ENCODE assay signal across 17 mouse cellular contexts in genomic region chr4:95590878-95591277, GRCm38 (mm10).
"Had no signal": no experiment of that assay in that cellular context is flagged by ENCODE, and none has a peak within 500 bp of the region (broad histone marks: within the 10 kb centered on the region; RNA-seq: fewer than 3 reads in every experiment).

No protein-coding gene starts in this region.

- H3K27ac ChIP-seq: liver, embryonic 14.5 days; midbrain, embryonic 10.5 days; midbrain, embryonic 12.5 days; neural tube, embryonic 13.5 days; neural tube, embryonic 15.5 days had no signal

- H3K36me3 ChIP-seq: midbrain, embryonic 10.5 days; midbrain, embryonic 12.5 days; neural tube, embryonic 13.5 days; neural tube, embryonic 15.5 days had no signal

- H3K9me3 ChIP-seq: midbrain, embryonic 10.5 days; midbrain, embryonic 12.5 days; neural tube, embryonic 13.5 days; neural tube, embryonic 15.5 days had no signal

- H3K4me1 ChIP-seq: midbrain, embryonic 10.5 days; midbrain, embryonic 12.5 days had no signal

- H3K4me2 ChIP-seq: lung, embryonic 14.5 days; midbrain, embryonic 12.5 days; neural tube, embryonic 13.5 days; neural tube, embryonic 15.5 days had no signal

- ATAC-seq: midbrain, embryonic 16.5 days had no signal

- DNase-seq: lung, adult 18-20 months; lung, embryonic 14.5 days; lung, postnatal 10 days; lung, postnatal 4 days; midbrain, embryonic 14.5 days; retina, postnatal 1 day; right cerebral cortex, adult 18-20 months; thymus, adult 18-20 months; thymus, postnatal 14 days; thymus, postnatal 36 days had no signal

- H3K4me3 ChIP-seq: midbrain, embryonic 10.5 days; midbrain, embryonic 12.5 days; myocyte; neural tube, embryonic 13.5 days; neural tube, embryonic 15.5 days had no signal

- H3K27me3 ChIP-seq: midbrain, embryonic 12.5 days; neural tube, embryonic 13.5 days; neural tube, embryonic 15.5 days had no signal

- H3K9ac ChIP-seq: liver, embryonic 14.5 days; lung, embryonic 14.5 days; midbrain, embryonic 12.5 days; neural tube, embryonic 13.5 days; neural tube, embryonic 15.5 days had no signal
